Mouse (Mus musculus): Measurements from ENCODE around the gene Iscu.
A peak's percentile ranks its signal among the peaks of the same experiment; 100 is the strongest.

The Iscu gene

DNA sequence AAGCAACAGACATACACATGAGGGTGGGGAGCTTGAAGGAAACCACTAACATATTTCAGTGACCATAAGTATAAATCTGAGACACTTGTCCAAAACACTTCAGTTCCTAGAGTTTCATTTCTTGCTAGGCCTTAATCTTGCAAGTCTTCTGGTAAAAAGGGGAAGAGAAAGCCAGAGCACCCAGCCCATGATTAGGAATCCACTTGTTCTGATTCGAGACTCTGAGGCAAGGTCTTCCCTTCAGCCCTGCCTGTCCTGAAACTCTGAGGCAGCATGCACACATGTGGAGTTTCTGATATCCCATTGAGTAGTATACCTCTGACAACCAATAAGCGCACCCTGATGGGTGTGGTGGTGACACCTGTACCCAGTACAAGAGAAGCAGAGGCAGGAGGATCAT, 11.0 kb upstream of the Iscu start:
- no peak for DNase-seq

DNA sequence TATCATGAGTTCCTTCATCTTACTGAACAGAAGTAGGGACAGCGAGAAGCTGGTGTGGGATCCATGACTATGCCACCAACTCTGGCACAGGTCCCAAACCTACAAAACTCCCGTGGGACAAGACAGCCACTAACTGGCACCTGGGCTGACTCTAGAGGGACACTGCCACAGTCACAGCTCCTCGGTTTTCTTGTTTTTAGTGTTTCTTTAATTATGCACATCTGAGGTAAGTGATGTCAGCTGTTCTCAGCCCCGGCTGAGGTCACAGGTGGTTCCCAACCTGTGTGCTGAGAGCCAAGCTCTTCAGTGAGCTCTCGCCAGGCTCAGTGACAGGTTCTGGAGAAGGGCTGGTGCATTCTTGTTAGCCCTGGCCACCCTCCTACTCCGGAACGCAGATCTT, 8.1 kb upstream of the Iscu start:
- no peak for DNase-seq

DNA sequence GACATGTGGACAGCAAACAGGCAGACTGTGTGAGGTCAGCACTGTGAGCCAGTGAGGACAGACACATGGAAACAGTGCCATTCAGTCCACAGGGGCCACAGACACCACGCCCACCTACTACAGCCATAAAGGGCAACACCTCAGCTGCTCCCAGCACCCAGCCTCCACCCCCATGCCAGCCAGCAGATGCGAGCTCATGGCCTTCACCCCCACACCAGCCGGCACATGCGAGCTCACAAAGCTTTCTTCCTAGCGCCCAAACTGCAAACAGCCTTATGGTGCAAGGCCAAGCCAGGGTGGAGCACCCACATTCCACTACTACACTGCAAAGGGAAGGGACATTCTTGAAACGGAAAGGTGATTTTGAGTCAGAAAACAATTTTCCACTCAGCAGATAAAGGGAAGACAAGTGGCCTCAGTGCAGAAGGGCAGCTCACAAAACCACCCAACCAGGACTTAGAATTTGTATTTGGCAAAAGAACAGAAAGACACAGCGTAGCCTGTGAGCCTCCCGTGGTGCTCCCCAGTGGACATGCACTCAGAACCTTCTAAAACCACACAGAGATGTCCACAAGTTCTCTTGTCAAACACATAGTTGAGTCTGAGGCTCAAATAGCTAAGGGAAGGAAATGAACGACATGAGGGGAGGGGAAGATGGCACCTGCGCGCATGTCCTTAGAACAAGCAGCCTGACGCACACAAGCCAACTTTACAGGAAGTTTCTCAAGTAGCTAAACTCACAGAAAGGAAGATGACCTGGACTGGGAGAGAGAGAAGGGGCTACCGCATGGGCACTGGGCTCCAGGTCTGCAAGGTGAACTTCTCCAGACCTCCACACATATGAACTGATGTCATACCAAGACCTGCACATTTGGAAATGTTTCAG, 6.7 kb upstream of the Iscu start:
- DNase-seq, result peak in 1 of 2 experiments; percentile 39

DNA sequence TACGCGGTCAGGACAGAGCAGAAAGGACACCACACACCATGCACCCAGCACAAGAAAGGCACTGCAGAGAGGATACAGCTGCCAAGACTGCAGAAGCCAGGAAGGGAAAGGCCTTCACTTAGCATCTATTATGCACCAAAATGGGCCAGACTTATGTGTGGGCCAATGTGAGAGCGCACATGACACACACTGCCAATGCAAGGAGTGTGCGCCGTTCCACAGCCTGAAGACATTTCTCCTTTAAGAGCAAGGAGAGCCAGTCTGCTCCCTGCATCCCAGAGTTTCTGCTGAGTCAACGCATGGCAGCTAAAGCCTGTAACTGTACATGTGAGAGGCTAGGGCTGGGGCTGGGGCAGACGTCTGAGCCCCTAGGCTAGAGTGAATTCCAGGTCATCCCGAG, 3.7 kb upstream of the Iscu start:
- no peak for DNase-seq

DNA sequence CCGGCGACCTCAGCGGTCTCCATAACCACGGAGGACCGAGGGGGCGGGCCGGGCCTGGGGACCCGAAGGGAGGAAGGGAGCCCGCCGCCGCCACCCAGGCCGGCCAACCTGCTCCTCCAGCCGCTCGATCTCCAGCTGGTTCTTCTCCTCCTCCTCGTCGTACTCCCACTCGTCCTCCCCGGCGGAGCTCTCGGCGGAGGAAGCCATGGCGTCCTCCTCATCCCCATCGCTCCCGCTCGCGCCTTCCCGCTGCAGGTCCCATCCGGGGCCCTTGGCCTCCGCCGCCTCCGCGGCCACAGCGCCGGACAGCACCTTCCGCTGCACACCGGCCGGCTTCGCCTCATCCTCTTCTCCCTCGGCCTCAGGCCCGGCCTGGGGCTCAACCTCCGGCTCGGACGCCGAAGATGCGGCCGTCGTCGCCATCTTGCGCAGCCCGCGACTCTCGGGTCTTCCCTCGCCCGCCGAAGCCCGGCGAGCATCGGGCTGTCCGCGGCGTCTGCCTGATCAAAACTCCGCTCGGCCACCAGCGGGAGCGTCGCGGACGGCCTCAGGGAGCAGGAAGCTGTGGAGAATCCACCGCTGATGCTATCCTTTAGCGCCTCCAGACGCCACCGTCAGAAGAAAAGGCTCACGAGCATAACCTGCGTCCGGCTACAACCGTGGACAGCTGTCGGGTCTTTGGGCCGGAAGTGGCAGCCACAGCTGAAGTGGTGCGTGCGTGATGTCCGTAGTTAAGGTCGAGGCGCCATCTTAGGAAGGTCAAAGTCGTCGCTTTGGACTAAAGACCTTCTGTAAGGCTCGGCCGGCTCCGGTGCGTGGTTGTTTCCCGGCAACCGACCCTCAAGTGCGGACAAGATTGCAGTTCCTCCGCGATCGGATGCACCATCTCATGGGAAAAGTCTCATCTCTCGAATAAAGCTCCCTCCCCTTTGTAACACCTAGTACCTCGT, 1.1 kb upstream of the Iscu start:
- DNase-seq, result peak; percentile 90 to 91

DNA sequence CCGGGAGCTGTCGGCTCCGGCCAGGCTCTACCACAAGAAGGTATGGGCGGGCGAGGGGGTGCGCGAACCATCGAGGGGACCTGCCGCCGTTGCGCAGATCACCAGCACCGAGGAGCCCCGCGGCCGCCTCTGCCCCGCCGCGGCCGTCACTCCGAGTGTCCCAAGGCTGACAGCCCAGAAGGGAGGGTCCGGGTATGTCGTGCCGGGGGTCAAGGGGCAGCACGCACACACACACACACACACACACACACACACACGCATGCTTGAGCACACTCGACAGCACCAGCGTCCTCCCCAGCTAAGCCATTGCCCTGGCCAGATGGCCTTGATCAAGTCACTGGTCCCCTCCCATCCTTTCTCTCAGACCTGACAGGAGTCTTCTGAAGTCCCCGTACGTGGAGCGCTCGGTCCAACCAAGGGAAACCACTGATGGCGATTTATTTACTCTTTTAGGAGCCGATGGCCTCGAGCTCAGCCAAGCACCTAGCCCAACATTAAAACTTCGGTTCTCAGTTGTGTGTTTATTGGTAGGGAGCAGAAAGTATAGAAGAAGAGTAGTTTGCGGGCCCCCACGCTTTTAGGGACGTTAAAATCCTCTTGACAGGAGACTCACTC, 464 bp downstream of the Iscu start:
- no peak for DNase-seq

DNA sequence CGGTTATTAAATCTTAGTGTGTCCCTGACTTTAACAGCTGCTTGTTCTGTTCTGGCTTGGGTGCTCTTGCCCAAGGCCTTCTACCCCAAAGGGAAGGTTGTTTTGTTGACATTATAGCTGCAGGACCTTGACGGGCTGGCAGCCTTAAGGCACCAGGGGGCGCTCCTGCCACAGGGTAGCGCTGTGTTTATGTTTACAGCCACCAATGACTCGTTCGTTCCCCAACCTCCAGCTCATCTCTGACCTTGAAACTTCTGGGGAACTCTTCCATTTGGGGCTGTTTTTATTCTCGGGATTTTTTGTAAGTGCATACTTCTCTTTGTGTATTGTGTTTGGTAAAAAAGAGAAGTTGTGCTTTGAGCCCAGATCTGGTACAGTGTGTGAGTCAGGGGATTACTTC, 1.1 kb downstream of the Iscu start:
- peak; percentile 89 to 93 for DNase-seq

DNA sequence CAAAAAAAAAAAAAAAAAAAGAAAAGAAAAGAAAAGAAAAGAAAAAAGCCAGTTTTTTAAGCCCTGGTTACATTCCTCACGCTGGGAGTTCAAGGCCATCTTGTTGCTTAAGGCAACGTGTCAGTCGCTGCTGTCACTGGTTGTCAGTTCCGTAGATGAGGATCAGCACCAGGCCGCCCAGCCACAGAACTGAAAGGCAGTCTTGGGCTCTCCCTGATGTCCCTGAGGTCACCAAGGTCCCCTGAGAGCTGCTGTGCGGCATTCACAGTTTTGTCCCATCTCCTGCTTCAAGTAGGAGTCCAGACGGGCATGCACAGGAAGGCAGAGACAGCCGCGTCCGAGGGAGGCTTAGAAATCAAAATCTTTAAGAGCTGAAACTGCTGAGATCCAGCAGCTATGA, 3.0 kb downstream of the Iscu start:
- DNase-seq, result no peak

DNA sequence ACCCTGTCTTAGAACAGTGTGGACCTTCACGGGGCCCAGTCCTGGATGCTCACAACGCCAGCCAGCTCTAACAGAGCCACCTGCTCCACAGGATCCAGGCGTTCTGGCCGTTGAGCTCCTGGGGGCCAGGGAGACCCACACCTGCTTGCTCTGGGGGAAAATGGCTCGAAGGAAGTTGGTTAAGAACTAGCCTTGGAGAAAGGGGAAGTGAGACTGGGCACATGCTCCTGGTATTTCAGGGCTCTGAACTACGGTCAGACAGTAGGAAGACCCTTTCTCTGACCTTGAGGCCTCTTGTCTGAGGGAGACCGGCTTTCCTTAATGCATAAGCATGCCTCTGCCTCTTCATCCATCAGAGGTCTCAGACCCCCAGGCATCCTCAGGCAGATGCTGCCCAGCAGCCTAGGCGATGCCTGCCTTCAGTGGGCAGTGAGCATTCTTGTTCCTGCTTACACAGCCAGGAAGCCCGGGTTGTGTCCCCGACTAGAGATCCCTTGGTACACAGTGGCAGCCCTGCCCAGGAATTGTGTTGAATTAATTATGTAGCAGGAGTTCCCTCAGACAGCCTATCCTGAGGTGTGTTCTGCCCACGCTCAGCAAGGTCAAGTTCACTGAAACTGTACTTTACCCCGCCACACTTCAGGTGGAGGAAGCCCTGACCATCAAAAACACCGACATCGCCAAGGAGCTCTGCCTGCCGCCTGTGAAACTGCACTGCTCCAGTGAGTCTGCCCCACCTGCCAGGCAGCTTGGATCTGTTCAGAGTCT, 3.8 kb downstream of the Iscu start:
- peak in 1 of 2 experiments; percentile 26 for DNase-seq

DNA sequence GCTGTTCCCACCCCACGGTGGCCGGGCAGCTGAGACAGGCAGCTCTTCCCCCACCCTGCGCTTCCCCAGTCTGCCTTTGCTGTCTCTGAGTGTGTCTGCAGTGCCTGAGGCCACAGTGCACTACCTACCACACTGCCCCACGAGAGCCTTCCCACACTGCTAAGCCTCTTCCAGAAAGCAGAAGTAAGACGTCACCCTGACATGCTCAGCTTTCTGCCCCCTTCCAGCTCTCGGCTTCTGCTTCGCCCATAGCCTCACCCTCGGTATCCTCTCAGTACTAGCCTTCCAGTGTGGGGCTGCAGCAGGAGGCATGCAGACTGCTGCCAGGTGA, 4.3 kb downstream of the Iscu start:
- DNase-seq, result peak; percentile 53 to 63

DNA sequence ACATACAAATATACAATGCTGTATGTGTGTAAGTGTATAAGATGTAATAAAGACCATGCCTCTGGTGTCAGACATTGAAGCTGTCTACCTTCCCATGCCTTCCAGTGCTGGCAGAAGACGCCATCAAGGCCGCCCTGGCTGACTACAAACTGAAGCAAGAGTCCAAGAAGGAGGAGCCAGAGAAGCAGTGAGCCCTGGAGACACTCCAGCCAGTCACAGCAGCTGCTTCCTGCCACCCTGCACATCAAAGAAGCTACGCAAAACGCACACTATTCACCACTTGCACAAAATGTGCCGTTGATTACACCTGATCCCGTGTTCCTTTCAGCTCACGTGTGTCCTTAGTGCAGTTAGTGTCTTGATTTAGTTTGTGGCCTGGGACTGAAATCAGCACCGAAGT, 5.2 kb downstream of the Iscu start:
- DNase-seq, result peak; percentile 30 to 79

DNA sequence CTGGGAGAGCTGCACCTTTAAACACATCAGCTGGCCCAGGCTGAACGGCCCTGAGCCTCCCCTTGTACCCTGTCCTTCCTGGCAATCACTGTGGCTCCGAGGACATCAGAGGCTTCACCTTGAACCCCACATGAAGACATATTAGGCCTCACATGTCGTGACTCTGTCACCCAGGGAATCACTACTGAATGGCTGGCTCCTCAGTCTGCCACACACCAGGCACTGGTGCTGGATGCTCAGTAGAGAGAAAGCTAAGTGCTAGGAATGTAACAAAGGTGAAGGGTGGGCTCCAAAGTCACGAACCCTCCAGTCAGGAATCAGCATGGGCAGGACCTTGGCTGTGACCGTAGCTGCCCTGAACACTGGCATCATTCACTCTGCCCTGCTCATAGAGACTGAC, 7.0 kb downstream of the Iscu start:
- DNase-seq, result no peak

DNA sequence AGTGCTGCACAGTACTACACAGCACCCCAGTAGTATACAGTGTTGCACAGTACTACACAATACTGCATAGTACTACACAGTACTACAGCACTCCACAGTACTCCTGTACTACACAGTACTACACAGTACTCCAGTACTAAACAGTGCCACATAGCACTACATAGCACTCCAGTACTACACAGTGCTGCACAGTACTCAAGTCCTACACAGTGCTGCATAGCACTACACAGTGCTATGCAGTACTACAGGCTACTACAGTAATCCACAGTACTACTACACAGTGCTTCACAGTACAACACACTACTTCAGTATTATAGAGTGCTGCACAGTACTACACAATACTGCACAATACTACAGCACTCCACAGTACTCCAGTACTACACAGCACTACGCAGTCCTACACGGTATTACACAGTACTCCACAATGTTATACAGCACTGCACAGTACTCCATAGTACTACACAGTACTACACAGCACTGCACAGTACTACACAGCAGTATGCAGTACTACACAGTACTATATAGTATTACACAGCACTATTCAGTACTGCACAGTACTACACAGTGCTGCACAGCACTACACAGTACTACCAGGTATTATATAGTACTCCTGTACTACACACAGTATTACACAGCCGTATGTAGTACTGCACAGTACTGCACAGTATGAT, 7.7 kb downstream of the Iscu start:
- no peak for DNase-seq

DNA sequence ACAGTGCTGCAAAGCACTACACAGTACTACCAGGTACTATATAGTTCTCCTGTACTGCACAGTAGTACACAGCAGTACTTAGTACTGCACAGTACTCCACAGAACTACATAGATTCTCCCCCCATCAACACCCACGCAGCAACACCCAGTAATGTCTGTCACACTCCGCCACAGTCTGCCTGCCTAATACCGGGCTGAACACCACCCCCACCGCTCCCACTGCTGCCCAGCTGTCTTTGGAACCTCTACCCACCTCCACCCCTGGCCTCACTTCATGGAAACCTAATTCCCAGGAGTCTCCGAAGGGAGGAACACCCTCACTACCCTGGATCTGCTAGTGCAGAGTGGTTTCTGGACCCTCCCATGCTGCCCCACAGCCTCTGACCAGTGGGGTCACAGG, 8.2 kb downstream of the Iscu start:
- DNase-seq, result no peak

DNA sequence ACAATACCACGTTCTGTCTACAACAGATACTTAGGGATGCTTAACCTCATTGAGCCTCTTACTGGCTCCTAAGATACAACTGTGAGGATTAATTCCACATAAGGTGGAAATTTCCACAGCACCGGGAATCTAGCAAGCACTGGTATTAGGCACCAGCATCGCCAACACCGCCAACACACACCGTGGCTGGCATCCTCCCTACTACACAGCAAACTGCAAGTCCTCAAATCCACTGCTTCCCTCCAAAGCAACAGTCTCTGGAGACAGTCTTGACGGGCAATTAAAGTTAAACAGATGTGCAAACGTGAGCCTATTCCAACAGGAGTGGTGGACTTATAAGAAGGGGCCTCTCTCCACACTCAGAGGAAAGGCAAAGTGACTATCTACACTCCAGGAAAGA, 8.7 kb downstream of the Iscu start:
- no peak for DNase-seq

DNA sequence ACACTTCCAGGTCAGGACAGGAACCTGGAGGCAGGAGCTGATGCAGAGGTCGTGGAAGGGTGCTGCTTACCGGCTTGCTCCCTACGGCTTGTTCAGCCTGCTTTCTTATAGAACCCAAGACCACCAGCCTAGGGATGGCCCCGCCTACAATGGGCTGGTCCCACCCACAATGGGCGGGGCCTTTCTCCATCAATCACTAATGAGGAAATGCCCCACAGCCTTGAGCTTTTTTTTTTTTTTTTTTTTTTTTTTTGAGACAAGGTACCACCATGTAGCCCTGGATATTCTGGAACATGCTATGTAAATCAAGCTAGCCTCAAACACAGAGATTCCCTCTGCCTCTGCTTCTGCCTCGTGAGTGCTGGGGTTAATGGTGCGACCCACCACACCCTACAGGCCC, 9.3 kb downstream of the Iscu start:
- DNase-seq, result no peak

DNA sequence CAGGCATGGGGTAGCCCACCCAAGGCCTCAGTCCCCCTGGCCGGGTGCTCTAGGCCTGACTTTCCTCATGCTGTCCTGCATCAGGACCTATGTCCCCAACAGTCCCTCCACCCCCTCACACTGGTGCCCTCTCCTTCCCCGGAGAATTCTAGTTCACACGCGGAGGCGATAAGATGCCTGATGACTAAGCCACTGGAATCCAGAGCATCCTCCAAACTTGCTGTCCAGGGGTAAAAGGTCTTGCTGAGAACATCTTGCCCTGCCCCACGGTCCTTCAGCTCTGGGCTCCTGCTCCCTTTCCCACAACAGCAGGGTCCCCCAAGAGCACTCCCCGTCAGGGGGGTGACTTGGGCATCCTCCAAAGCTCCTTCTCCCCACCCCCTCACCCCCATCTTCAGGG, 10.1 kb downstream of the Iscu start:
- DNase-seq, result no peak

DNA sequence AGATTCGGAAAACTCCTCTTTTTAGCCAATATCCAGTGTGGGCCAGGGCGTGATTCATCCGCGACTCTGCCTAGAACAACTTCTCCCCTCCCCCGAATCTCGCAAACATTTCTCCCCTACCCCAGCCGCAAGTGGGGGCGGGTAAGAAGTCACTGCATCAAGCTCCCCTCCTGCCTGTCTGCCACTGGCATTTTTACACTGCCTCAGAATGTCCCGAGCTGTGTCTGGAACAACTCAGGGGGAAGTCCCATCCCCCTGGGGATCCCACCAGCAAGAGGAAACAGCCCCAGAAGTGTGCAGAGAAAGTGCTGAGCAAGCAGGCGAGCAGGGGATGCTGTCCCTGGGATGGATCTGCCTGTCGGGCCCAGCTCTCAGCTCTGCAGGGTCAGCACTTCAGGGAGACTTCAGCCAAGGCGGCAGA, 11.0 kb downstream of the Iscu start:
- DNase-seq, result peak; percentile 49 to 84

DNA sequence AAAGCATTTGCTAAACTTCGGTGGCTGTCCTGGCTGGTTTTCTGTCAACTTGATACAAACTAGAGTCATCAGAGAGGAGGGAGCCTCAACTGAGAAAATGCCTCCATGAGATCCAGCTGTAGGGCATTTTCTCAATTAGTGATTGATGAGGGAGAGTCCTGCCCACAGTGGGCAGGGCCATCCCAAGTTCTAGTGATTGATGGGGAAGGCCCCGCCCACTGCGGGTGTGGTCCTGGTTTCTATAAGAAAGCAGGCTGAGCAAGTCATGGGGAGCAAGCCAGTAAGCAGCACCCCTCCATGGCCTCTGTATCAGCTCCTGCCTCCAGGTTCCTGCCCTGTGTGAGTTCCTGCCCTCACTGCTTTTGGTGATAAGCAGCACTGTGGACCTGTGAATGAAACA, 11.6 kb downstream of the Iscu start:
- peak in 1 of 2 experiments; percentile 65 for DNase-seq

DNA sequence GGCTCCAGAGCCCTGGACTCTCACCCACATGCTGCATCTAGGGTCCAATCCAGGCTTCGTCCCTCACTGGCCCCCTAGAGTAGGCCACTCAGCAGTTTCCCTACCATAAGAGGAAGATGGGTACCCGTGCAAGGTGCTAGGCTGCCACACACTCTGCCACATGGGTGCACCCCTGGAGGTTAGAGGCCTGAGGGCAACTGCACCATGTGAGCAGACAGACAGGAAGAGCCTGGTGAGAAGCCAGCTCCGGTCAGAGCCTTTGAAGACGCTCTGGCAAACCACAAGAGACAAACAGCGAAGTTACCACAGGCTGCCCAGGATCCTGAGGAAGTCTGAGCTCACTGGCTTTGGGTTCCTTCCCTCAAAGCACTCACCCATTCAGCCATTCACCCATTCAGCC, 14.4 kb downstream of the Iscu start:
- DNase-seq, result no peak

DNA sequence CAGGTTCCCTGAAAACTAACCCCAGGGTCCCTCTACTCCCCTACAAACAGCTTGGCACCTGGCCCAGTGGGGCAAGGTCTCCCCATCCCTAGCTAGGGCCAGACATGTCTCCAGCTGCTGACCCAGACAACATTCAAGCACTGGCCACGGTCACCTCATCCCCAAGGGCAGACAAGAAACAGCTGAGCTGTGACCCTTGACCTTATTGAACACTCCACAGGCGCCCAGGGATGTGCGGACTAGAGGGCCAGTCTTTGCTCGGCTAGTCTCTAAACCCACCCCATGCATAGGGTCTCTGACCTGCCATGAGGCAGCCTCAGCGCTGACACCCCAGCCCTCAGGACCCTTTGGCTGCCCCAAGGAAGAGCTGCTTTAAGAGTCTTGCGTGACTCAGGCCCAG, 16.1 kb downstream of the Iscu start:
- DNase-seq, result peak in 1 of 2 experiments; percentile 53

All from lung, postnatal 4 days (tissue).